Mouse (Mus musculus): Measurements from ENCODE around the gene Gm8906. TPM values are rescaled to one million over a fixed set of nuclear protein-coding genes. Genes with fewer than 3 reads are reported as not detected.
"Not testable (repeated sequence)": the region's sequence is repeated elsewhere in the genome, so short reads cannot be mapped to it uniquely, and the experiment has no call there.

Gm8906 gene
- polyA plus RNA-seq (2014; fragmentation: Nextera tagmentation; extraction: Ambion mirVana) = not detected in 2 replicates

DNA sequence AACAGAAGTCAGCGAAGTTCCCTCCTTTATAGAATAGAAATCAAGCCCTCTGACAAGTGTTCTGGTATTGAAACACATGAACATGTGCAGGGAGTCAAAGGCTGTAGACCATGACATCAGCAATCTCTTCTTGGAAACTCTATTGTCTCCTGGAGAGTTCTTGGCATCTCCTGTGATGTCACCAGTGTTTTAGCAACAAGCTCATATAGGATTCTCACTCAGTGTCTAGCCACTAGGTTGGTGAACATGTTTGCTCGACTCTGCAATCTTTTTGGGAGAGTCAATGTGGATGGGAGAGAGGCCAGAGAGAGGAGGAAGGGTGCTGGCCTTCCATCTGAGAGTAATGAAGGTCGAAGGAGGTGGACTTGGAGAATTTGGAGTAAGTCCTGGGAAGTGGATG is at the start of gene Gm8906:
Gene Gm8906 (plus strand): TSS at position 301 of the 400 bp plus-strand sequence.
- H3K9me3 ChIP-seq (ENCODE audit: control insufficient read depth, low read length); H3K36me3 ChIP-seq (ENCODE audit: control insufficient read depth, insufficient read depth, low read length); H3K9ac ChIP-seq (ENCODE audit: low read length); H3K4me3 ChIP-seq (ENCODE audit: control insufficient read depth in 1 of 2, insufficient read depth in 1 of 2, low read depth in 1 of 2, low read length in 2 of 2); ATAC-seq (ENCODE audit: insufficient number of reproducible peaks, insufficient read depth, low FRiP score, low read depth); H3K27ac ChIP-seq (replicated peaks in 1 of 2; ENCODE audit: control insufficient read depth in 1 of 2, insufficient read depth in 1 of 2, low read depth in 2 of 2, low read length in 2 of 2); H3K27me3 ChIP-seq (ENCODE audit: control insufficient read depth, insufficient read depth, low read length); H3K4me1 ChIP-seq (ENCODE audit: control insufficient read depth in 2 of 2, insufficient read depth in 2 of 2, low read length in 2 of 2); H3K4me2 ChIP-seq (ENCODE audit: low read length): not testable (repeated sequence)
- WGBS = 37% methylated on average over 2 of the region's 3 CpGs

Other genes with a start within 250 kb of the Gm8906 start
- not detected in 2 replicates for gene Gm8890, start 246.7 kb upstream of the Gm8906 start, polyA plus RNA-seq (2014; fragmentation: Nextera tagmentation; extraction: Ambion mirVana)
- not detected in 2 replicates for gene Speer1, start 161.2 kb upstream of the Gm8906 start, polyA plus RNA-seq (2014; fragmentation: Nextera tagmentation; extraction: Ambion mirVana)
- not detected in 2 replicates for gene Gm8897, start 86.3 kb upstream of the Gm8906 start, polyA plus RNA-seq (2014; fragmentation: Nextera tagmentation; extraction: Ambion mirVana)
- gene Gm6460, start 92.2 kb downstream of the Gm8906 start, polyA plus RNA-seq (2014; fragmentation: Nextera tagmentation; extraction: Ambion mirVana) = not detected in 2 replicates
- not detected in 2 replicates for gene Gm8922, start 179.3 kb downstream of the Gm8906 start, polyA plus RNA-seq (2014; fragmentation: Nextera tagmentation; extraction: Ambion mirVana)

All from heart, embryonic 14.5 days (tissue).